Mouse (Mus musculus): ENCODE data around the gene Exoc3l2. TPM values are rescaled to one million over a fixed set of nuclear protein-coding genes. Genes with fewer than 3 reads are reported as not detected.

Exoc3l2 gene
- polyA plus RNA-seq, 1 experiment from 2014 or later = 0.84 TPM

- Histone ChIP-seq H3K4me3 (0 out of 2 replicates have a peak overlapping the region, but pooled peaks have one; percentile 7), H3K36me3 (no peaks in the 10 kb centered on the region), H3K27me3 (peaks cover 71% of the 10 kb centered on the region), H3K27ac (no peak overlapping the region), H3K9ac (no peak overlapping the region), H3K4me2 (no peak overlapping the region), H3K4me1 (peaks cover 15% of the 10 kb centered on the region), H3K9me3 (no peaks in the 10 kb centered on the region)
- ATAC-seq (ENCODE audit: insufficient number of reproducible peaks, insufficient read depth, low FRiP score, low TSS enrichment, low read depth) = no peak
- 19% methylated on average over 23 of the region's 23 CpGs for WGBS
These were observed 6.3 kb downstream of the Exoc3l2 start for GRCm38 (mm10) chr7:19469404-19469803.

- Histone ChIP-seq H3K4me3 (no peak overlapping the region), H3K4me2 (no peak overlapping the region), H3K9me3 (no peaks in the 10 kb centered on the region), H3K27me3 (peaks cover 80% of the 10 kb centered on the region), H3K27ac (no peak overlapping the region), H3K36me3 (no peaks in the 10 kb centered on the region), H3K4me1 (peaks cover 6% of the 10 kb centered on the region), H3K9ac (no peak overlapping the region)
- ATAC-seq (ENCODE audit: insufficient number of reproducible peaks, insufficient read depth, low FRiP score, low TSS enrichment, low read depth) = no peak
- 9% methylated on average over 14 of the region's 14 CpGs for WGBS
These were observed 7.2 kb downstream of the Exoc3l2 start for GRCm38 (mm10) chr7:19470308-19470707.

- Histone ChIP-seq H3K9me3 (no peaks in the 10 kb centered on the region), H3K27ac (no peak overlapping the region), H3K4me1 (0 out of 2 replicates have a peak, but pooled peaks cover 3% of the 10 kb centered on the region), H3K27me3 (peaks cover 88% of the 10 kb centered on the region), H3K9ac (no peak overlapping the region), H3K4me2 (no peak overlapping the region), H3K36me3 (no peaks in the 10 kb centered on the region), H3K4me3 (no peak overlapping the region)
- no peak for ATAC-seq (ENCODE audit: insufficient number of reproducible peaks, insufficient read depth, low FRiP score, low TSS enrichment, low read depth)
- WGBS = 36% methylated on average over 4 of the region's 4 CpGs
These were observed 9.3 kb downstream of the Exoc3l2 start for GRCm38 (mm10) chr7:19472403-19472802.

- Histone ChIP-seq H3K9ac (peak overlapping the region; percentile 79), H3K27me3 (peaks cover 82% of the 10 kb centered on the region)
- under 1% methylated on average over 73 of the region's 89 CpGs for WGBS
These were observed 10.8 kb downstream of the Exoc3l2 start for GRCm38 (mm10) chr7:19473875-19474443.

GRCm38 (mm10) chr7:19477084-19477483 is 14.0 kb downstream of the Exoc3l2 start:
- Histone ChIP-seq H3K4me1 (no peaks in the 10 kb centered on the region), H3K27me3 (peaks cover 57% of the 10 kb centered on the region), H3K27ac (no peak overlapping the region), H3K9ac (no peak overlapping the region), H3K4me2 (no peak overlapping the region), H3K9me3 (no peaks in the 10 kb centered on the region), H3K4me3 (no peak overlapping the region), H3K36me3 (no peaks in the 10 kb centered on the region)
- WGBS = 76% methylated on average over 2 of the region's 2 CpGs
- no peak for ATAC-seq (ENCODE audit: insufficient number of reproducible peaks, insufficient read depth, low FRiP score, low TSS enrichment, low read depth)

More at GRCm38 (mm10) chr7:19473875-19474443, 10.8 kb downstream of the Exoc3l2 start:
- H3K36me3 ChIP-seq = no peaks in the 10 kb centered on the region
- 0 out of 2 replicates have a peak, but pooled peaks cover 3% of the 10 kb centered on the region for H3K4me1 ChIP-seq
- peak overlapping the region; percentile 44; the same call in 1 of the 2 replicates for H3K27ac ChIP-seq
- peak overlapping the region; percentile 88 for H3K4me2 ChIP-seq
- peak; percentile 65 for ATAC-seq (ENCODE audit: insufficient number of reproducible peaks, insufficient read depth, low FRiP score, low TSS enrichment, low read depth)
- H3K4me3 ChIP-seq = peak overlapping the region; percentile 57
- H3K9me3 ChIP-seq = no peaks in the 10 kb centered on the region

GRCm38 (mm10) chr7:19477624-19478384 is 14.7 kb downstream of the Exoc3l2 start:
- no peak overlapping the region for H3K4me2 ChIP-seq
- no peaks in the 10 kb centered on the region for H3K36me3 ChIP-seq
- H3K27ac ChIP-seq = no peak overlapping the region
- no peak overlapping the region for H3K4me3 ChIP-seq
- WGBS = 22% methylated on average over 14 of the region's 14 CpGs
- H3K9ac ChIP-seq = no peak overlapping the region
- H3K4me1 ChIP-seq = no peaks in the 10 kb centered on the region
- peaks cover 50% of the 10 kb centered on the region for H3K27me3 ChIP-seq
- no peaks in the 10 kb centered on the region for H3K9me3 ChIP-seq
- no peak; the same call in 1 of the 2 replicates for ATAC-seq (ENCODE audit: insufficient number of reproducible peaks, insufficient read depth, low FRiP score, low TSS enrichment, low read depth)

- ATAC-seq (ENCODE audit: insufficient number of reproducible peaks, insufficient read depth, low FRiP score, low TSS enrichment, low read depth) = no peak
- Histone ChIP-seq H3K4me3 (no peak overlapping the region), H3K9me3 (no peaks in the 10 kb centered on the region), H3K36me3 (no peaks in the 10 kb centered on the region), H3K27ac (no peak overlapping the region), H3K4me2 (no peak overlapping the region), H3K9ac (no peak overlapping the region), H3K27me3 (peaks cover 36% of the 10 kb centered on the region), H3K4me1 (no peaks in the 10 kb centered on the region)
- WGBS = 77% methylated on average over 8 of the region's 8 CpGs
These were observed 20.1 kb downstream of the Exoc3l2 start for GRCm38 (mm10) chr7:19483281-19483680.

- no peak for ATAC-seq (ENCODE audit: insufficient number of reproducible peaks, insufficient read depth, low FRiP score, low TSS enrichment, low read depth)
- H3K36me3 ChIP-seq = no peaks in the 10 kb centered on the region
- H3K4me2 ChIP-seq = no peak overlapping the region
- no peak overlapping the region for H3K27ac ChIP-seq
- H3K9ac ChIP-seq = no peak overlapping the region
- H3K9me3 ChIP-seq = no peaks in the 10 kb centered on the region
- H3K4me1 ChIP-seq = peaks cover 5% of the 10 kb centered on the region; the same call in 1 of the 2 replicates
- H3K4me3 ChIP-seq = no peak overlapping the region
- peaks cover 54% of the 10 kb centered on the region for H3K27me3 ChIP-seq
- 81% methylated on average over 1 of the region's 1 CpGs for WGBS
These were observed 22.4 kb downstream of the Exoc3l2 start for GRCm38 (mm10) chr7:19485488-19485887.

GRCm38 (mm10) chr7:19486549-19486948 is 23.4 kb downstream of the Exoc3l2 start:
- Histone ChIP-seq H3K4me3 (no peak overlapping the region), H3K4me1 (peaks cover 9% of the 10 kb centered on the region), H3K9ac (no peak overlapping the region), H3K27me3 (peaks cover 64% of the 10 kb centered on the region), H3K36me3 (no peaks in the 10 kb centered on the region), H3K4me2 (no peak overlapping the region), H3K9me3 (no peaks in the 10 kb centered on the region), H3K27ac (no peak overlapping the region)
- ATAC-seq (ENCODE audit: insufficient number of reproducible peaks, insufficient read depth, low FRiP score, low TSS enrichment, low read depth) = no peak
- 88% methylated on average over 7 of the region's 7 CpGs for WGBS

- H3K9ac ChIP-seq = 0 out of 2 replicates have a peak overlapping the region, but pooled peaks have one; percentile 27
- no peaks in the 10 kb centered on the region for H3K36me3 ChIP-seq
- peak overlapping the region; percentile 50 for H3K4me2 ChIP-seq
- no peak for ATAC-seq (ENCODE audit: insufficient number of reproducible peaks, insufficient read depth, low FRiP score, low TSS enrichment, low read depth)
- 1% methylated on average over 31 of the region's 31 CpGs for WGBS
- no peak overlapping the region for H3K27ac ChIP-seq
- H3K4me3 ChIP-seq = peak overlapping the region; percentile 32
- H3K9me3 ChIP-seq = no peaks in the 10 kb centered on the region
- peaks cover 13% of the 10 kb centered on the region for H3K4me1 ChIP-seq
- peaks cover 73% of the 10 kb centered on the region for H3K27me3 ChIP-seq
These were observed 26.4 kb downstream of the Exoc3l2 start for GRCm38 (mm10) chr7:19489525-19489924.

GRCm38 (mm10) chr7:19491731-19492130 is 28.6 kb downstream of the Exoc3l2 start:
- H3K27ac ChIP-seq = peak overlapping the region; percentile 48; the same call in 1 of the 2 replicates
- H3K4me3 ChIP-seq = peak overlapping the region; percentile 29

More at GRCm38 (mm10) chr7:19491731-19492130, 28.6 kb downstream of the Exoc3l2 start:
- Histone ChIP-seq H3K9me3 (no peaks in the 10 kb centered on the region), H3K4me2 (peak overlapping the region; percentile 53), H3K4me1 (peaks cover 25% of the 10 kb centered on the region), H3K36me3 (no peaks in the 10 kb centered on the region), H3K27me3 (peaks cover 65% of the 10 kb centered on the region), H3K9ac (peak overlapping the region; percentile 66)
- WGBS = 2% methylated on average over 26 of the region's 26 CpGs
- ATAC-seq (ENCODE audit: insufficient number of reproducible peaks, insufficient read depth, low FRiP score, low TSS enrichment, low read depth) = no peak

Measured in embryonic facial prominence, embryonic 13.5 days (tissue).